Mouse (Mus musculus): ENCODE measurements at regions not wholly inside any gene's neighbourhood (a gene's known extent, or its start where the extent isn't known, plus 50 kb on each side); places are given as distances from the start of the nearest gene placed in this dataset.
A peak's percentile ranks its signal among the peaks of the same experiment; 100 is the strongest.

- no peak for DNase-seq (ENCODE audit: low read depth, low spot score)
Observed at GRCm38 (mm10) chr4:55838568-55838967, 306.3 kb upstream of the Klf4 start.

GRCm38 (mm10) chr4:55824047-55824760 lies 291.9 kb upstream of the Klf4 start:
- DNase-seq (ENCODE audit: low read depth, low spot score) = peak; percentile 32

GRCm38 (mm10) chr4:55823583-55823982 lies 291.3 kb upstream of the Klf4 start:
- DNase-seq (ENCODE audit: low read depth, low spot score) = no peak

- no peak for DNase-seq (ENCODE audit: low read depth, low spot score)
Observed at GRCm38 (mm10) chr4:55817035-55817818, 285.0 kb upstream of the Klf4 start.

GRCm38 (mm10) chr4:55815832-55816231 lies 283.6 kb upstream of the Klf4 start:
- DNase-seq (ENCODE audit: low read depth, low spot score) = no peak

- DNase-seq (ENCODE audit: low read depth, low spot score) = peak; percentile 37
Observed at GRCm38 (mm10) chr4:55812846-55813245, 280.6 kb upstream of the Klf4 start.

- no peak for DNase-seq (ENCODE audit: low read depth, low spot score)
Observed at GRCm38 (mm10) chr4:55811656-55812055, 279.4 kb upstream of the Klf4 start.

GRCm38 (mm10) chr4:55808501-55808900 lies 276.2 kb upstream of the Klf4 start:
- DNase-seq (ENCODE audit: low read depth, low spot score) = peak; percentile 36

GRCm38 (mm10) chr4:55806799-55807198 lies 274.5 kb upstream of the Klf4 start:
- DNase-seq (ENCODE audit: low read depth, low spot score) = peak; percentile 49

GRCm38 (mm10) chr4:55805255-55806051 lies 273.2 kb upstream of the Klf4 start:
- no peak for DNase-seq (ENCODE audit: low read depth, low spot score)

GRCm38 (mm10) chr4:55802101-55802500 lies 269.8 kb upstream of the Klf4 start:
- no peak for DNase-seq (ENCODE audit: low read depth, low spot score)

- no peak for DNase-seq (ENCODE audit: low read depth, low spot score)
Observed at GRCm38 (mm10) chr4:55798099-55798498, 265.8 kb upstream of the Klf4 start.

GRCm38 (mm10) chr4:55781329-55781847 lies 249.1 kb upstream of the Klf4 start:
- DNase-seq (ENCODE audit: low read depth, low spot score) = no peak

GRCm38 (mm10) chr4:55779581-55779980 lies 247.3 kb upstream of the Klf4 start:
- no peak for DNase-seq (ENCODE audit: low read depth, low spot score)

GRCm38 (mm10) chr4:55775858-55776257 lies 243.6 kb upstream of the Klf4 start:
- DNase-seq (ENCODE audit: low read depth, low spot score) = no peak

GRCm38 (mm10) chr4:55774571-55774970 lies 242.3 kb upstream of the Klf4 start:
- DNase-seq (ENCODE audit: low read depth, low spot score) = no peak

GRCm38 (mm10) chr4:55769656-55770055 lies 237.4 kb upstream of the Klf4 start:
- no peak for DNase-seq (ENCODE audit: low read depth, low spot score)

GRCm38 (mm10) chr4:55768325-55768724 lies 236.1 kb upstream of the Klf4 start:
- DNase-seq (ENCODE audit: low read depth, low spot score) = no peak

GRCm38 (mm10) chr4:55767133-55767532 lies 234.9 kb upstream of the Klf4 start:
- DNase-seq (ENCODE audit: low read depth, low spot score) = no peak

- DNase-seq (ENCODE audit: low read depth, low spot score) = no peak
Observed at GRCm38 (mm10) chr4:55765780-55766179, 233.5 kb upstream of the Klf4 start.

- DNase-seq (ENCODE audit: low read depth, low spot score) = no peak
Observed at GRCm38 (mm10) chr4:55763112-55763511, 230.8 kb upstream of the Klf4 start.

- no peak for DNase-seq (ENCODE audit: low read depth, low spot score)
Observed at GRCm38 (mm10) chr4:55762389-55762788, 230.1 kb upstream of the Klf4 start.
